Mouse (Mus musculus) CH12.LX (cell line): Measurements from ENCODE around the gene H2-Q1. TPM values are rescaled to one million over a fixed set of nuclear protein-coding genes. Genes with fewer than 3 reads are reported as not detected.

Experiments
- DNase-seq: peaks from one replicate; pipeline ENCODE4 v3.0.0-alpha.2; 2013; ENCODE audit errors: extremely low read depth
- H3K27ac ChIP-seq: 2 replicates; pipeline ENCODE4 v1.5.1; 2012; ENCODE audit warnings: low read depth, mild to moderate bottlenecking, control low read depth, moderate library complexity; ENCODE audit not compliant: insufficient read depth
- H3K27me3 ChIP-seq: replicated peaks from 2 replicates; pipeline ENCODE3; 2012; ENCODE audit warnings: inconsistent platforms
- H3K36me3 ChIP-seq, 2 experiments: replicated peaks in 1 of 2; 2 replicates each; pipeline versions ENCODE3 to v1.6.1; 2012; ENCODE audit warnings: inconsistent platforms in 1 of 2, low read length in 1 of 2, mild to moderate bottlenecking in 1 of 2, mixed read lengths in 1 of 2, moderate library complexity in 1 of 2; ENCODE audit not compliant: control insufficient read depth in 1 of 2, insufficient read depth in 1 of 2
- H3K4me1 ChIP-seq, 2 experiments: 2 replicates each; pipeline ENCODE4 v1.6.1; 2012; ENCODE audit warnings: inconsistent platforms in 1 of 2, moderate library complexity in 1 of 2; ENCODE audit not compliant: insufficient read depth in 2 of 2, control insufficient read depth in 1 of 2
- H3K4me2 ChIP-seq: 2 replicates; pipeline ENCODE4 v1.6.1; 2012; ENCODE audit warnings: low read depth, mild to moderate bottlenecking, control low read depth; ENCODE audit not compliant: poor library complexity, insufficient read depth, severe bottlenecking
- H3K4me3 ChIP-seq, 3 experiments: fragments of 150-350 bp in 1 of 3; sonication (generic) in 1 of 3; replicated peaks in 1 of 3; 2 replicates each; pipeline versions ENCODE3 to v1.5.1; 2011 to 2012; ENCODE audit warnings: low read depth in 2 of 3, low read length in 2 of 3, mild to moderate bottlenecking in 2 of 3, moderate library complexity in 2 of 3, control low read depth in 1 of 3, improper control_type of control experiment in 1 of 3, inconsistent platforms in 1 of 3, mixed read lengths in 1 of 3; ENCODE audit not compliant: poor library complexity in 1 of 3
- H3K79me2 ChIP-seq: replicated peaks from 2 replicates; pipeline ENCODE4 v1.6.1; 2012; ENCODE audit warnings: mild to moderate bottlenecking, moderate library complexity; ENCODE audit not compliant: control insufficient read depth, poor library complexity, insufficient read depth, severe bottlenecking; ENCODE audit errors: extremely low read depth
- H3K9ac ChIP-seq: 2 replicates; pipeline ENCODE4 v1.6.1; 2012; ENCODE audit warnings: low read depth, mild to moderate bottlenecking, control low read depth, moderate library complexity; ENCODE audit not compliant: insufficient read depth
- H3K9me3 ChIP-seq: replicated peaks from 2 replicates; pipeline ENCODE3; 2012; ENCODE audit warnings: low read length, inconsistent platforms, mixed read lengths
- BHLHE40 ChIP-seq: IDR thresholded peaks from 2 replicates; pipeline ENCODE4 v1.6.1; 2011; ENCODE audit warnings: mild to moderate bottlenecking, low read depth, low read length, improper control_type of control experiment
- CHD2 ChIP-seq: IDR thresholded peaks from 2 replicates; pipeline ENCODE4 v1.6.1; 2011; ENCODE audit warnings: low read length, improper control_type of control experiment
- CTCF ChIP-seq, 2 experiments: IDR thresholded peaks in 1 of 2; conservative IDR thresholded peaks in 1 of 2; 2 replicates each; pipeline ENCODE4 v1.5.1; 2011 to 2012; ENCODE audit warnings: low read depth in 2 of 2, low read length in 2 of 2, improper control_type of control experiment in 1 of 2, inconsistent platforms in 1 of 2, mild to moderate bottlenecking in 1 of 2, moderate library complexity in 1 of 2
- ELF1 ChIP-seq: IDR thresholded peaks from 2 replicates; pipeline ENCODE4 v1.6.1; 2014; ENCODE audit warnings: low read depth, mild to moderate bottlenecking, inconsistent platforms, low read length, improper control_type of control experiment
- HCFC1 ChIP-seq: IDR thresholded peaks from 2 replicates; pipeline ENCODE4 v1.6.1; 2012; ENCODE audit warnings: low read depth, mild to moderate bottlenecking, inconsistent platforms, low read length, improper control_type of control experiment
- IRF4 ChIP-seq: IDR thresholded peaks from 2 replicates; pipeline ENCODE4 v1.6.1; 2014; ENCODE audit warnings: low read depth, mild to moderate bottlenecking, inconsistent platforms, low read length, improper control_type of control experiment
- JUN ChIP-seq: IDR thresholded peaks from 2 replicates; pipeline ENCODE4 v1.6.1; 2011; ENCODE audit warnings: low read depth, mild to moderate bottlenecking, low read length, improper control_type of control experiment, moderate library complexity; ENCODE audit not compliant: insufficient read depth
- JUND ChIP-seq: conservative IDR thresholded peaks from 2 replicates; pipeline ENCODE4 v1.6.1; 2011; ENCODE audit warnings: low read depth, low read length, improper control_type of control experiment
- MAX ChIP-seq: IDR thresholded peaks from 2 replicates; pipeline ENCODE4 v1.6.1; 2011; ENCODE audit warnings: low read length, improper control_type of control experiment
- MEF2A ChIP-seq: IDR thresholded peaks from 2 replicates; pipeline ENCODE4 v1.6.1; 2014; ENCODE audit warnings: low read depth, mild to moderate bottlenecking, inconsistent platforms, low read length, improper control_type of control experiment, borderline replicate concordance
- MXI1 ChIP-seq: IDR thresholded peaks from 2 replicates; pipeline ENCODE4 v1.6.1; 2011; ENCODE audit warnings: mild to moderate bottlenecking, low read depth, low read length, improper control_type of control experiment
- MYC ChIP-seq: IDR thresholded peaks from 2 replicates; pipeline ENCODE4 v1.6.1; 2011; ENCODE audit warnings: low read depth, mild to moderate bottlenecking, improper control_type of control experiment, low read length
- NRF1 ChIP-seq: IDR thresholded peaks from 2 replicates; pipeline ENCODE4 v1.6.1; 2014; ENCODE audit warnings: low read depth, mild to moderate bottlenecking, inconsistent platforms, low read length, improper control_type of control experiment, moderate library complexity
- PAX5 ChIP-seq: IDR thresholded peaks from 2 replicates; pipeline ENCODE4 v1.6.1; 2012; ENCODE audit warnings: low read length, inconsistent platforms, mixed read lengths
- POLR2AphosphoS2 ChIP-seq: IDR thresholded peaks from 2 replicates; pipeline ENCODE4 v1.6.1; 2011; ENCODE audit warnings: low read depth, low read length, improper control_type of control experiment
- RCOR1 ChIP-seq: conservative IDR thresholded peaks from 2 replicates; pipeline ENCODE4 v1.6.1; 2012; ENCODE audit warnings: low read depth, mild to moderate bottlenecking, inconsistent platforms, low read length, improper control_type of control experiment
- SIN3A ChIP-seq: IDR thresholded peaks from 2 replicates; pipeline ENCODE4 v1.6.1; 2012; ENCODE audit warnings: low read length, improper control_type of control experiment, inconsistent platforms
- SMC3 ChIP-seq: IDR thresholded peaks from 2 replicates; pipeline ENCODE4 v1.6.1; 2011; ENCODE audit warnings: low read depth, low read length, improper control_type of control experiment
- TBP ChIP-seq: conservative IDR thresholded peaks from 2 replicates; pipeline ENCODE4 v1.6.1; 2011; ENCODE audit warnings: low read depth, low read length, improper control_type of control experiment
- TCF12 ChIP-seq: IDR thresholded peaks from 2 replicates; pipeline ENCODE4 v1.6.1; 2014; ENCODE audit warnings: low read depth, mild to moderate bottlenecking, inconsistent platforms, low read length, improper control_type of control experiment
- USF2 ChIP-seq: conservative IDR thresholded peaks from 2 replicates; pipeline ENCODE4 v1.6.1; 2011; ENCODE audit warnings: low read depth, low read length, improper control_type of control experiment
- ZC3H11A ChIP-seq: IDR thresholded peaks from 2 replicates; pipeline ENCODE4 v1.6.1; 2012; ENCODE audit warnings: low read depth, mild to moderate bottlenecking, inconsistent platforms, low read length, improper control_type of control experiment
- ZKSCAN1 ChIP-seq: IDR thresholded peaks from 2 replicates; pipeline ENCODE4 v1.6.1; 2012; ENCODE audit warnings: low read depth, inconsistent platforms, low read length, improper control_type of control experiment, borderline replicate concordance
- ZNF384 ChIP-seq: IDR thresholded peaks from 2 replicates; pipeline ENCODE4 v1.6.1; 2012; ENCODE audit warnings: low read depth, low read length, improper control_type of control experiment, inconsistent platforms
- dilution Hi-C: fragments of 300-500 bp; cut with MboI; formaldehyde crosslinking; loops from 2 replicates; pipeline ENCODE4 v1.14.3; 2020; ENCODE audit warnings: low sequenced_read_pairs; ENCODE audit not compliant: extremely low pct_unique_long_range_greater_than_20kb, extremely low pct_ligation_motif_present
- in situ Hi-C: fragments of 300-500 bp; cut with MboI; formaldehyde crosslinking; loops from 3 replicates; pipeline ENCODE4 v1.14.3; 2019; ENCODE audit warnings: low sequenced_read_pairs, low pct_ligation_motif_present, low pct_unique_long_range_greater_than_20kb, mixed read lengths
- polyA plus RNA-seq: library from polyadenylated mRNA; unstranded; fragments of >175 nt; gene quantifications from 2 replicates; pipeline ENCODE4 v1.2.1, GENCODE M21; 2012; ENCODE audit warnings: low read depth; ENCODE audit not compliant: insufficient read length
- total RNA-seq, 2 experiments: library from RNA; depleted of rRNA; stranded (reverse); fragments of 300-350 nt in 1 of 2; fragments of >200 nt in 1 of 2; gene quantifications; 2 replicates each; pipeline ENCODE4 v1.2.3; 2012 to 2014

The H2-Q1 gene
- total and polyA plus RNA-seq, 3 experiments = 2.4 to 31.8 (median 13.9) TPM

DNA sequence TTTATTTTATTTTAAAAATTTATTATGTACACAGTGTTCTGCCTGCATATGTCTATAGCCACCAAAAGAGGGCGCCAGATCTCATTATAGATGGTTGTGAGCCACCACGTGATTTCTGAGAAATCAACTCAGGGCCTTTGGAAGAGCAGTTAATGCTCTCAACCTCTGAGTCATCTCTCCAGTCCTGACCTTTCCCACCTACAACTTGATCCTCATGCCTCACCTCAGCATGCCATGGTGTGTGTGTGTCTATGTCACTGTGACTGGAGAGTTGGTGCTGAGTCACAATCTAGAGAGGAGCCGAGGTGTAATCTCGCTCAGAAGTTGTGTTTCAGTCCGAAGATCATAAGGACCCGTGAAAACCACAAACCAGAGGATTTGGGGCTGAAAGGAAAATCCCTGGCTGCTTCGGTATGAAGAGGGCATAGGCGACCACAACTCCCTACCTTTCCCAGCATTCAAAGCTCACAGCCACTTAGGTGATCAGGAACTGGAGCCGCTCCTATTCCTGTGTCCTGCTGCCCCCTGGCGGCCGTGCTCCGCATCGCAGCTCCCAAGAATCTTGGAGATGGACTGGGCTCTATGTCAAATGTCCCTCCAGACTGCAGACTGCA, 18.5 kb upstream of the H2-Q1 start (continued):
- no peak for TF ChIP-seq POLR2AphosphoS2
- no peak for TF ChIP-seq JUN
- TF ChIP-seq IRF4 = peak; percentile 51
- TF ChIP-seq SMC3 = peak; percentile 94
- peak; percentile 90 for TF ChIP-seq USF2
- peak; percentile 57; the same call in 1 of the 2 replicates for TF ChIP-seq HCFC1
- TF ChIP-seq CTCF (conservative IDR thresholded peaks at IDR 0.05 in 1 of 2, IDR thresholded peaks at IDR 0.05 in 1 of 2; ENCODE audit: low read depth in 2 of 2, low read length in 2 of 2) = peak; percentile 96 to 98
- TF ChIP-seq JUND = peak; percentile 47
- TF ChIP-seq TBP = no peak
- peak; percentile 74 for TF ChIP-seq SIN3A
- TF ChIP-seq MEF2A = peak; percentile 37; the same call in 1 of the 2 replicates
- TF ChIP-seq ZKSCAN1 = no peak
- 0 out of 2 replicates have a peak, but pooled peaks have one; percentile 28 for TF ChIP-seq CHD2
- peak; percentile 87 for TF ChIP-seq MXI1
- peak; percentile 78 for TF ChIP-seq BHLHE40
- TF ChIP-seq ZC3H11A = peak; percentile 81
- peak; percentile 94 for TF ChIP-seq MYC
- TF ChIP-seq, all 38 proteins: peak for 25

DNA sequence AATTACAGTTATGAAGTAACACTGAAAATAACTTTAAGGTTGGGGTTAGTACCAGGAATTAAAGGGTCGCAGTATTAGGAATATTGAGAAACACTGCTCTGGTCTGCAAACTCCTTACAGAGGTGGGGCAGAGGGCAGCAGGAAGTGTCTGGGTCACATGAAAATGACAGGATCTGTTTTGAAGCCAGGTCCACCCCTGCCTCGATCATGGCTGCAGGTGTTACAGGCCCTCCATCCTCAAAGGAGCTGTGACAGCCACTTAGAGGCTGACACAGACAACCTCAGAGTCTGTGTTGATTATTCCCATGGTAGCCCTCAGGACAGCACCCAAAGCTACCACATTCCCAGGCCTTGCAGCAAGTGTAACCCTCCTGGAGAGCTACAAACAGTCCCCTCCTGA, 16.9 kb upstream of the H2-Q1 start:
- dilution Hi-C loops (no loop called here), in situ Hi-C loops (loop anchor here (5.0 kb wide), 2 partner anchors 51 to 1336 kb away; no protein-coding TSS in a partner anchor)
- Histone ChIP-seq H3K79me2 (no peaks in the 10 kb centered on the region), H3K4me1 (peaks cover 3 to 7% of the 10 kb centered on the region in 2 experiments; a peak in 2 of 4 replicates), H3K9me3 (peaks cover 8% of the 10 kb centered on the region), H3K36me3 (peaks cover 2% of the 10 kb centered on the region in 2 experiments), H3K27ac (no peak overlapping the region), H3K27me3 (peaks cover 59% of the 10 kb centered on the region), H3K4me3 (no peak overlapping the region), H3K9ac (no peak overlapping the region), H3K4me2 (no peak overlapping the region)
- DNase-seq = no peak
- TF ChIP-seq MXI1 (no peak), USF2 (no peak), PAX5 (no peak), RCOR1 (no peak), NRF1 (no peak), BHLHE40 (no peak), TBP (no peak), JUND (no peak), SIN3A (no peak), ELF1 (no peak), ZKSCAN1 (no peak), TCF12 (no peak), MYC (no peak), MAX (no peak), ZNF384 (no peak)
